Mouse (Mus musculus): ENCODE measurements around the gene Wnk2.
A peak's percentile ranks its signal among the peaks of the same experiment; 100 is the strongest.

Gene Wnk2

DNA sequence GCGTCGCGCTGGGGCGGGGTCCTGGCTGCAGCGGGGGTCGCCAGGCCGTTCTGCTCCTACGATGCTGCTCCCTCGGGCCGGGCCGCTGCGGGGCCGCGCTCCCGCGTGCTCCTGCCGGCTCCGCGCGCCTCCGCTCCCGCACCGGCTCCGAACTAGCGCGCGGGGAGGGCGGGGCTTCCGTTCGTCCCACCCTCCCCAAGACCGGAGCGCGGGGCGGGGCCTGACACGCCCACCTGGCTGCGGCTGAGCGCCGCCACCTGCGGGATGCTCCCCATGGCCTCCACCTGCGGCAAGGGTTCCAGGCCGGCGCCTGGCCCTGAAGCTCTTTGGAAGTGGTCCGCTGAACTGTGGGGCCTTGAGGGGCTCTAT, at the start of gene Wnk2:
Wnk2 (minus strand) TSS at position 157 of the 369 bp plus-strand sequence.
- DNase-seq (ENCODE audit: low spot score in 2 of 2) = peak; percentile 48 to 56

DNA sequence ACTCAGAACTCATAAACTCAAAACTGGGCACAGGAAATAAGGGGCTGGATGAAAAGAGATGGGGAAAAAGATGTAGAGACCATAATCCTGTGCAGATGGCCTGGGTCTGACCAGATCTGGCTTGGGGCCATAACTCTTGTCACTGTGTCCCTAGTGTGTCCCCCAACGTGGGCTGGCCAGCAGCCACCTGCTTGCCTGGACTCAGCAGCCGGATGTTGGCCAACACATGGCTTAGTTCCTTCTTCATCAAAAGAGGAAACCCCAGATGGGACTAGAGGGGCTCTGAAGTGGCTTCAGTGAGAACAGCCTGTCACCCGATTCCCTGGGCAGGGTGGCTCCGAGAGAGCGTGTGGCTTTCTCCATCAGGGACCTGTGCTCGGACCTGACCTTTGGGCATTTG, 49.0 kb upstream of the Wnk2 start:
- DNase-seq (ENCODE audit: low spot score in 2 of 2) = peak; percentile 51 to 61

DNA sequence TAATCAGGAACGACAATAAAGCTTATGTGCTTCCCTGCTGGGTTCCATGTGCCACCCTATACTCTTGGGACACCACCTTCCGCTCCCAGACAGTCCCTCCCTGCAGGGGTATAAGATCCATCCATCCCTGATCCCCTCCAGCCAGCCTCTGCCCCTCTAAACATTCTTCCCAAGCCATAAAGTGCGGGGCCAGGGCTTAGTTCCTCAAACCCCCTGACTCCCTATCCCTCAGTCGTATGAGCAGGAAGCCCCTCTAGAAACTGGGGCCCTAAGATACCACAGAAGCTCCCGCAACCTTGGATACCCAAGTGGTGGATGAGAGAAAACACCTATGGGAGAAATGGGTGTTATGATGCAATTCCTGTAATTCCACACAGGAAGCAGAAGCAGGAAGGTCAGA, 48.4 kb upstream of the Wnk2 start:
- no peak for DNase-seq (ENCODE audit: low spot score in 2 of 2)

- no peak for DNase-seq (ENCODE audit: low spot score in 2 of 2)
These were observed 47.8 kb upstream of the Wnk2 start for GRCm38 (mm10) chr13:49195651-49196050.

GRCm38 (mm10) chr13:49194811-49195210, 47.0 kb upstream of the Wnk2 start:
- no peak for DNase-seq (ENCODE audit: low spot score in 2 of 2)

GRCm38 (mm10) chr13:49193650-49194049, 45.8 kb upstream of the Wnk2 start:
- no peak for DNase-seq (ENCODE audit: low spot score in 2 of 2)

GRCm38 (mm10) chr13:49192156-49192855, 44.5 kb upstream of the Wnk2 start:
- no peak for DNase-seq (ENCODE audit: low spot score in 2 of 2)

DNA sequence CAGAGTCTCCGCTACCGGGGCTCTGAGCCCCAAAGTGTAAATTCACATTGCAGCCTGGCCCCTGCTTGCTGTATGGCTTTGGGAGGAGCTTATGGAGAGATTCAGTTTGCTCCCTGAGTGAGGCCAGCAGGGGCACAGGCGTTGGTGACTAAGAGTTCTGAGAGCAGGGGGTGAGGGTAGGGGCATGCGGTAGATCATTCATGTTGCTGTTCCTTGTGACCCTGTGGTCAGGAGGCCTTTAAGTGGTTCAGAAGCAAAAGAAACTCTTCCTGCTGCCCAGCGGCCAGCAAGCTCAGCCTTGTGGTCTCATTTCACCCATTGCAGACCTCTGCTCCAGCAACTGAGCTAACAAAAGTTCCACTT, 43.8 kb upstream of the Wnk2 start:
- DNase-seq (ENCODE audit: low spot score in 2 of 2) = no peak

DNA sequence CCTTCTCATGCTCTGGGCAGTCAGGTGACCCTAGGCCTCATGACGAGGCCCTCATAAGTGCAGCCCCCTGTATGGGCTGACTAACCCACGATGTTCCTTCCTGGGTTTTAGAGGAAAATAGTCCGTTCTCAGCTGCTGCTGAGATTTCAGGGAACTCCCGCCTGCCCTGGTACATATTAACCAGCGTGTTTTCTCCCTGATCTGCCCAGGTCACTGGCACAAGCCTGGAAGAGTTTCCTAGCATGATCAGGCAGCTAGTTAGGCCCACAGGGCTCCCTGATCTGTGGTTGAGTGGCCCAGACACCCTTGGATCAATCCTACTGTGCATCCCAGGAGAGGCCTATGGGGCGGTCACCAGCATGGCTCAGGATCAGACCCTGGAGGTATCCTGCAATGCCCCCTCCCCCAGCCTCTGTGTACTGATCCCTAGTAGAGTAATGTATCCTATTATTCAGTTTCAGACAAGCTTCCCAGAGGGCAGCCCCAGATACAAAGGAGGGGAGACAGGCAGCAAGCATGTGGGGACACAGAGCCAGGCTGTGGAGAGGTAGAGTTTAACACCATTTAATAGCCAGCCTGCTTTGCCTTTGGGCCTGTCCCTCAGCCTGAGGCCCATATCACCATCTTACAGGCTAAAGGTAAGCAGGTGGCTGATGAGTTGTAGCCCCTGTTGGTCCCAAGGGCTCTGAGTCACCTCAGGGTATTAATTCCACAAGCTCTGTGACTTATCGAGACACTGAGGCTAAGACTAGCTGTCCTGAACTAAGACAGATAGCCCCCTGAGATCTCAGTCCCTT, 43.3 kb upstream of the Wnk2 start:
- DNase-seq (ENCODE audit: low spot score in 2 of 2) = no peak

GRCm38 (mm10) chr13:49189970-49190870, 42.4 kb upstream of the Wnk2 start:
- no peak for DNase-seq (ENCODE audit: low spot score in 2 of 2)

- no peak for DNase-seq (ENCODE audit: low spot score in 2 of 2)
These were observed 41.1 kb upstream of the Wnk2 start for GRCm38 (mm10) chr13:49188966-49189360.

GRCm38 (mm10) chr13:49188219-49188965, 40.6 kb upstream of the Wnk2 start:
- no peak for DNase-seq (ENCODE audit: low spot score in 2 of 2)

- DNase-seq (ENCODE audit: low spot score in 2 of 2) = peak; percentile 70 to 75
These were observed 39.7 kb upstream of the Wnk2 start, which contains the start of gene Ninj1 for GRCm38 (mm10) chr13:49187288-49188218. Gene Ninj1, plus strand, starts transcription at chr13:49187485.

DNA sequence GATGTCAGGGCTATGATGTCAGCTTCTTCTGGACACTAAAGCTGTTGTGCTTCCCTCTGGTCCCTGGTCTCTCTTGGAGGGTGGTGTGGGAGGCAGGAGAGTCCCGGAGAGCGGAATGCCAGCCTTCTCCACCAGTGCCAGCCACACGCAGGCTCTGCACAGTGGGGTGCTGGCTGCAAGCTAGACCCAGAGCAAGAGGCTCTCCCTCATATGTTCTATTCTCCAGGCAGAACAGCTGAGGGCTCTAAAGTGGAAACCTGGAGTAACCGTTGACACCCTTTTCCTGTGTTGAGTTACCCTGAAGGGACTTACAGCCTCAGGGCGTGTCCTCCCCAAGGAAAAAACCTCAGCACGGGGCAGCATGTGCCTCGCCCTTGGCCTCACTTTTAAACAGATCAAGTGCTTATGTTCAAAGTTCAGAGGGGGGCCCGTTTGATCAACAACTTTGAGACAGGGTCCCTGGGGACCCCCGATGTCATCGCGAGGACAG, 39.0 kb upstream of the Wnk2 start:
- no peak for DNase-seq (ENCODE audit: low spot score in 2 of 2)

DNA sequence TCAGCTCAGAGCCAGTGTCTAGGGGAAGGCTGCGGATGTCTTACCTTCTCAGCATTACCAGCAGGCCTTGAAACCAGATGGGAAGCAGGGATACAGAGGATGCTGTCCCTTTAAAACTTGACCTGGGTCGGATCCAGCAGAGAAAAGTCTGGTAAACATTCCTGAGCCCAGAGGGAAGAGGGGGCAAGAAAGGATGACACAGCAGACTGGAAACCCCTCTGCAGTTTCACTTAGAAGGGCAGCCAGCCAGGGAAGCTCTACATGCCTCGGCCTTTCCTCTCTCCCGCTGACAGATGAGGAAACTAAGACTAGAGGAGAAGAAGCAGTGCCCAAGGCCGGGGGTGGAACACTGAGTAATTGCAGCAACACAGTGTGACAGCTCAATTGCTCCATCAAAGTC, 35.8 kb upstream of the Wnk2 start:
- no peak for DNase-seq (ENCODE audit: low spot score in 2 of 2)

GRCm38 (mm10) chr13:49183161-49183560, 35.3 kb upstream of the Wnk2 start:
- DNase-seq (ENCODE audit: low spot score in 2 of 2) = no peak

DNA sequence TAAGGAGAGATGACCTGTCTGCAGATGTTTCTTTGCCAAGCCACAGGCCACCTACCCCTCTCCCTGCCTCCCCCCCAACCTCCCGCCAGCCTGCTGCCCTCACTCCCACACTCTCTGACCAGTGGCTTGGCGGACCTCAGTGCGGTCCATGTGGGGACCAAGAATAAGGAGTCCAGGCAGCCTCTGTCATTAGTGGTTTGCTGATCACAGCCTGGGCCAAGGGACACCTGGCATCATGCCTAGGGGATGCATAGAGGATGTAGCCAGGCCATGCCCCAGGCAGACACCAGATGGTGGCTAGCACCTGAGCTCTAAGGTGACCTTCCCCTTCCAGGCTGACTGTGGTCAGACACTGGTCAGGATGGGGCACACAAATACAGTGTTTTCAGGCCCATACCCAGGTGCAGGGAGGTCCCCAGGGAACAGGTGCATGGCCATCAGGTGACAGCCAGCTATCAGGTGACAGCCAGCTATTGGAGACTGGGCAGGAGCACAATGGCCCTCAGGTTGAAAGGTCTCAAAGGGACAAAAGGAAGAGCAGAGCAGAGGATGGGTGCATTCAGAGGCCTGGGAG, 33.7 kb upstream of the Wnk2 start:
- no peak for DNase-seq (ENCODE audit: low spot score in 2 of 2)

GRCm38 (mm10) chr13:49180691-49181090, 32.9 kb upstream of the Wnk2 start:
- no peak for DNase-seq (ENCODE audit: low spot score in 2 of 2)

DNA sequence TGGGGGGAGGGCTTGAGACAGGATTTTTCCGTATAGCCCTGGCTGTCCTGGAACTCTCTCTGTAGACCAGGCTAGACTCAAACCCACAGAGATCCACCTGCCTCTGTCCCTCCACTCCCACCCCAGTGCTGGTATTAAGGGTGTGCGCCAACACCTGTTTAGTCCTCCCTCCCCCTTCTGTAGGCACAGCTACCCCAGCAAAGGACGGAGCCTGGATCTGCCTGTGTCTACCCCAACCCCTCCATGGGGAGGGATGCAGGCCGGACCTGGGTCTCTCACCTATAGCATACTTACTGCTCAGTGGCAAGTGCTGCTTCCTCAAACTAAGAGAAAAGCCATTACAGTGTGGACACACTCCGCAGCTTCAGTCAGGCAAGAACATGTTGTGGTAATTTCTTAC, 32.5 kb upstream of the Wnk2 start:
- no peak for DNase-seq (ENCODE audit: low spot score in 2 of 2)
